Mouse (Mus musculus) ES-E14 (cell line): Measurements from ENCODE around the gene Serpinh1. TPM values are rescaled to one million over a fixed set of nuclear protein-coding genes. Genes with fewer than 3 reads are reported as not detected.

Experiments used
- DNase-seq: peaks from one replicate; pipeline ENCODE4 v3.0.0-alpha.2; 2013; ENCODE audit warnings: low read depth, low spot score
- H3K27ac ChIP-seq: 2 replicates; pipeline ENCODE4 v1.5.1; 2012; ENCODE audit warnings: low read depth, mild to moderate bottlenecking, low read length, moderate library complexity, mixed read lengths; ENCODE audit not compliant: poor library complexity, insufficient read depth, severe bottlenecking
- H3K36me3 ChIP-seq: 2 replicates; pipeline ENCODE4 v1.6.1; 2012; ENCODE audit warnings: mild to moderate bottlenecking, low read length, moderate library complexity, mixed read lengths; ENCODE audit not compliant: control insufficient read depth, poor library complexity, insufficient read depth, severe bottlenecking
- H3K4me1 ChIP-seq, 2 experiments: fragments of 150-350 bp in 1 of 2; sonication (generic) in 1 of 2; 2 replicates each; pipeline ENCODE4 v1.6.1; 2012; ENCODE audit warnings: low read length in 2 of 2, mild to moderate bottlenecking in 1 of 2, mixed read lengths in 1 of 2; ENCODE audit not compliant: control insufficient read depth in 2 of 2, insufficient read depth in 2 of 2, poor library complexity in 1 of 2
- H3K4me3 ChIP-seq, 2 experiments: fragments of 150-350 bp in 1 of 2; sonication (generic) in 1 of 2; 2 replicates each; pipeline ENCODE4 v1.5.1; 2012; ENCODE audit warnings: low read length in 2 of 2, low read depth in 1 of 2, mild to moderate bottlenecking in 1 of 2, mixed read lengths in 1 of 2; ENCODE audit not compliant: insufficient read depth in 1 of 2, poor library complexity in 1 of 2, severe bottlenecking in 1 of 2
- H3K9ac ChIP-seq: 2 replicates; pipeline ENCODE4 v1.6.1; 2012; ENCODE audit warnings: low read depth, mild to moderate bottlenecking, low read length, mixed read lengths; ENCODE audit not compliant: poor library complexity, insufficient read depth, severe bottlenecking
- H3K9me3 ChIP-seq: fragments of 150-350 bp; sonication (generic); 2 replicates; pipeline ENCODE4 v1.6.1; 2012; ENCODE audit warnings: low read depth, mild to moderate bottlenecking, low read length; ENCODE audit not compliant: control insufficient read depth, insufficient read depth
- CHD2 ChIP-seq: IDR thresholded peaks from 2 replicates; pipeline ENCODE4 v1.6.1; 2014; ENCODE audit warnings: mild to moderate bottlenecking, low read depth, low read length, inconsistent platforms
- HCFC1 ChIP-seq: IDR thresholded peaks from 2 replicates; pipeline ENCODE4 v1.6.1; 2012; ENCODE audit warnings: low read length, inconsistent platforms, borderline replicate concordance; ENCODE audit not compliant: insufficient read depth
- MAFK ChIP-seq: IDR thresholded peaks from 2 replicates; pipeline ENCODE4 v1.6.1; 2014; ENCODE audit warnings: mild to moderate bottlenecking, low read depth, low read length, inconsistent platforms; ENCODE audit not compliant: insufficient read depth
- ZC3H11A ChIP-seq: IDR thresholded peaks from 2 replicates; pipeline ENCODE4 v1.6.1; 2012; ENCODE audit warnings: low read depth, mild to moderate bottlenecking, inconsistent platforms, low read length, borderline replicate concordance
- ZNF384 ChIP-seq: IDR thresholded peaks from 2 replicates; pipeline ENCODE4 v1.6.1; 2012; ENCODE audit warnings: low read depth, low read length, inconsistent platforms
- in situ Hi-C, 2 experiments: fragments of 600-800 bp; cut with MboI; formaldehyde crosslinking; loops; one replicate each; pipeline ENCODE4 v1.15.1; 2025; ENCODE audit warnings: low sequenced_read_pairs in 2 of 2, inconsistent platforms in 1 of 2; ENCODE audit not compliant: unreplicated experiment in 2 of 2
- total RNA-seq: library from RNA; depleted of rRNA; stranded (reverse); fragments of 300-350 nt; gene quantifications from 2 replicates; pipeline ENCODE4 v1.2.3, GENCODE M21; 2012

The Serpinh1 gene
- total RNA-seq, 1 experiment, result 500 TPM

GRCm38 (mm10) chr7:99343577-99343976, 9.5 kb downstream of the Serpinh1 start:
- no peaks in the 10 kb centered on the region for H3K9me3 ChIP-seq
- in situ Hi-C loops, result no loop called here
- TF ChIP-seq HCFC1 (no peak), MAFK (no peak), CHD2 (no peak), ZNF384 (no peak), ZC3H11A (no peak)

GRCm38 (mm10) chr7:99340736-99341135, 12.3 kb downstream of the Serpinh1 start:
- no peak for DNase-seq
- no peaks in the 10 kb centered on the region for H3K9me3 ChIP-seq
- H3K27ac ChIP-seq, result no peak overlapping the region
- no peak overlapping the region for H3K4me3 ChIP-seq
- H3K36me3 ChIP-seq, result no peaks in the 10 kb centered on the region
- H3K4me1 ChIP-seq, result no peaks in the 10 kb centered on the region
- H3K9ac ChIP-seq, result no peak overlapping the region
- no peak for TF ChIP-seq MAFK
- TF ChIP-seq HCFC1, result no peak
- TF ChIP-seq ZC3H11A, result no peak
- no peak for TF ChIP-seq CHD2
- no peak for TF ChIP-seq ZNF384
- in situ Hi-C loops, result no loop called here

More at GRCm38 (mm10) chr7:99343577-99343976, 9.5 kb downstream of the Serpinh1 start:
- Histone ChIP-seq H3K4me1 (peaks cover 0 to 2% of the 10 kb centered on the region in 2 experiments; a peak in 1 of 4 replicates), H3K36me3 (peaks cover 17% of the 10 kb centered on the region), H3K9ac (no peak overlapping the region), H3K4me3 (no peak overlapping the region), H3K27ac (no peak overlapping the region)
- no peak for DNase-seq

DNA sequence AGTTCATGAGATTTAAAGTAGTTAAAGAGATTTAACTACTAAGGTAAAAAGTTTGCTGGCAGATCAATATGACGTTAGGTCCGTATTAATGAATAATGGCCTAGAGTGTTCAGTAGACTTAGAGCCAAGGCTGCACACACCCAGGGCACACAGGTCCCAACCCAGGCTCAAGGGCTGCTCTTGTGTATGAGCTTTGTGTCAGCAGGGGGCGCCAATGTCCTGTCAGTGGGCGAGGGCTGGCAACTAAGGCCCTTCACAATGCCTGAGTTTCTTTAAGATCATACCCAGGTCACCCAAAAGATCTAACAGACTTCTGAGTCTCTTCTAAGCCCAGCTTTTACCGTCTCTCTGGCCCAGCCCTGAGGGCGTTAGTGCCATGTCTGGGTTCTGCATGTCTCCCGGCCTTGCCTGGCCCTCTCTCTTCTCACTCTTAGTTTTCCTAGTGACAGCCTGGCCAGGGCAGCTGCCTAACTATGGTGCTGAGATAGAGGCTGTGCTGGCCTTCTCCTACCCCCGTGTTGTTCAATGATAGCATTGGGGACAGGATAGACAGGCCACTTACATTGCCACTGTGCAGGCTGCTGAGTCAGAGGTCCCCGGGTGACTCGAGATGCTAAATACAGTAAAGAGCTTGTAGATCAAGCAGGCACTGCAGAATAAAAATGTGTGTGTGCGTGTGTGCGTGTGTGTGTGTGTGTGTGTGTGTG, 20.1 kb downstream of the Serpinh1 start:
- peak; percentile 70 for DNase-seq
- no peaks in the 10 kb centered on the region for H3K9me3 ChIP-seq
- in situ Hi-C loops, result no loop called here
- TF ChIP-seq ZC3H11A, result peak; percentile 84; the same call in 1 of the 2 replicates
- no peak for TF ChIP-seq CHD2
- no peak overlapping the region for H3K4me3 ChIP-seq
- no peak overlapping the region for H3K27ac ChIP-seq
- peaks cover 0 to 14% of the 10 kb centered on the region in 2 experiments; a peak in 2 of 4 replicates for H3K4me1 ChIP-seq
- no peak overlapping the region for H3K9ac ChIP-seq
- no peaks in the 10 kb centered on the region for H3K36me3 ChIP-seq

GRCm38 (mm10) chr7:99330012-99330411, 23.0 kb downstream of the Serpinh1 start:
- no peaks in the 10 kb centered on the region for H3K9me3 ChIP-seq
- in situ Hi-C loops, result no loop called here
- no peak overlapping the region for H3K9ac ChIP-seq
- no peak overlapping the region for H3K4me3 ChIP-seq
- no peaks in the 10 kb centered on the region for H3K36me3 ChIP-seq
- no peak overlapping the region for H3K27ac ChIP-seq
- H3K4me1 ChIP-seq, result peaks cover 0 to 20% of the 10 kb centered on the region in 2 experiments; a peak in 3 of 4 replicates
- TF ChIP-seq MAFK, result no peak
- no peak for TF ChIP-seq CHD2
- no peak for TF ChIP-seq ZC3H11A
- no peak for TF ChIP-seq HCFC1
- no peak for DNase-seq

- no peak overlapping the region for H3K9ac ChIP-seq
- no peaks in the 10 kb centered on the region for H3K9me3 ChIP-seq
- peaks cover 0 to 20% of the 10 kb centered on the region in 2 experiments; a peak in 3 of 4 replicates for H3K4me1 ChIP-seq
- in situ Hi-C loops, result no loop called here
- H3K27ac ChIP-seq, result no peak overlapping the region; the same call in 1 of the 2 replicates
- no peaks in the 10 kb centered on the region for H3K36me3 ChIP-seq
- DNase-seq, result peak; percentile 95
- TF ChIP-seq CHD2 (no peak; the same call in 1 of the 2 replicates), ZNF384 (no peak), HCFC1 (no peak), ZC3H11A (no peak), MAFK (no peak)
- H3K4me3 ChIP-seq, result no peak overlapping the region
These were observed 24.2 kb downstream of the Serpinh1 start for GRCm38 (mm10) chr7:99328847-99329246.
